14 mouse cellular contexts compared by ENCODE assay signal in genomic region chr6:6113776-6114175, GRCm38 (mm10).
DNase-seq lines count a peak whose midpoint lies in the region; ATAC-seq and TF ChIP-seq lines count a peak whose summit lies in the region.
"Had no signal": no experiment of that assay in that cellular context is flagged by ENCODE, and none has a peak within 500 bp of the region (broad histone marks: within the 10 kb centered on the region; RNA-seq: fewer than 3 reads in every experiment).

No protein-coding gene starts in this region.

- H3K27me3 ChIP-seq in forebrain, embryonic 11.5 days (ENCODE audit: control insufficient read depth, insufficient read depth, low read length), result no peaks in the 10 kb centered on the region
- H3K27me3 ChIP-seq in forebrain, embryonic 10.5 days (ENCODE audit: poor library complexity, severe bottlenecking), result no peaks in the 10 kb centered on the region
- no peaks in the 10 kb centered on the region for H3K27me3 ChIP-seq in kidney, postnatal 0 days (ENCODE audit: insufficient read depth, low read length)
- H3K27me3 ChIP-seq in kidney, embryonic 16.5 days (ENCODE audit: insufficient read depth, low read length), result no peaks in the 10 kb centered on the region
- no peaks in the 10 kb centered on the region for H3K27me3 ChIP-seq in Patski
- H3K27me3 ChIP-seq: liver, embryonic 15.5 days had no signal

- 83% methylated on average over 7 of the region's 7 CpGs for WGBS in forebrain, embryonic 11.5 days
- WGBS in forebrain, embryonic 10.5 days, result 83% methylated on average over 7 of the region's 7 CpGs
- WGBS in kidney, postnatal 0 days, result 91% methylated on average over 7 of the region's 7 CpGs
- WGBS in kidney, embryonic 16.5 days, result 86% methylated on average over 7 of the region's 7 CpGs

- no peak overlapping the region for H3K4me2 ChIP-seq in forebrain, embryonic 11.5 days (ENCODE audit: low read depth, low read length, severe bottlenecking)
- no peak overlapping the region for H3K4me2 ChIP-seq in kidney, postnatal 0 days (ENCODE audit: low read length)
- no peak overlapping the region for H3K4me2 ChIP-seq in kidney, embryonic 16.5 days (replicated peaks; ENCODE audit: low read depth, low read length)
- H3K4me2 ChIP-seq: liver, embryonic 15.5 days had no signal

- no peak overlapping the region for H3K27ac ChIP-seq in forebrain, embryonic 11.5 days (ENCODE audit: low read depth, low read length)
- no peak overlapping the region for H3K27ac ChIP-seq in forebrain, embryonic 10.5 days
- H3K27ac ChIP-seq in kidney, postnatal 0 days, result no peak overlapping the region
- no peak overlapping the region for H3K27ac ChIP-seq in kidney, embryonic 16.5 days (ENCODE audit: low read length)
- peak overlapping the region; percentile 43 for H3K27ac ChIP-seq in embryonic fibroblast, embryonic 13.5 days (ENCODE audit: insufficient read depth, low read length)
- H3K27ac ChIP-seq: liver, embryonic 15.5 days had no signal

- DNase-seq in forebrain, embryonic 11.5 days (ENCODE audit: low spot score), result peak; percentile 53
- no peak for DNase-seq in forebrain, embryonic 10.5 days (ENCODE audit: extremely low spot score, low spot score)
- no peak for DNase-seq in kidney, postnatal 0 days (ENCODE audit: low spot score)
- DNase-seq in Patski (ENCODE audit: low read depth, low spot score), result no peak
- DNase-seq in urinary bladder, postnatal 25 days (ENCODE audit: low spot score), result no peak
- DNase-seq: adrenal gland, postnatal 10 days; cerebellum, adult 2 months; kidney, postnatal 14 days; midbrain, embryonic 14.5 days; thymus, postnatal 36 days had no signal

- ATAC-seq in forebrain, embryonic 11.5 days (replicated peaks; ENCODE audit: low FRiP score), result no peak
- ATAC-seq in kidney, postnatal 0 days (replicated peaks; ENCODE audit: low FRiP score, low read depth), result no peak
- ATAC-seq in kidney, embryonic 16.5 days (ENCODE audit: low FRiP score, low TSS enrichment), result no peak
- ATAC-seq in Patski, result no peak
- no peak for ATAC-seq in cerebellum, adult (ENCODE audit: insufficient number of reproducible peaks, low FRiP score, low TSS enrichment)

- TF ChIP-seq CTCF in kidney, postnatal 0 days (IDR thresholded peaks at IDR 0.05; ENCODE audit: low read depth), result 0 out of 2 replicates have a peak, but pooled peaks have one; percentile 16
- peak; percentile 44 for TF ChIP-seq CTCF in Patski (IDR thresholded peaks at IDR 0.05)
- TF ChIP-seq CTCF in embryonic fibroblast, embryonic 13.5 days (IDR thresholded peaks at IDR 0.05; ENCODE audit: borderline replicate concordance, insufficient read depth, low read length), result no peak

- POLR2A ChIA-PET in Patski (lab: Charles Lee), result interaction anchor here (1.1 kb wide), 1 partner anchor 9 kb away, joined by 4 read pairs; no protein-coding TSS in a partner anchor

- no peaks in the 10 kb centered on the region for H3K4me1 ChIP-seq in forebrain, embryonic 11.5 days (replicated peaks; ENCODE audit: control insufficient read depth, insufficient read depth, low read length)
- peaks cover 17% of the 10 kb centered on the region for H3K4me1 ChIP-seq in forebrain, embryonic 10.5 days
- no peaks in the 10 kb centered on the region for H3K4me1 ChIP-seq in kidney, postnatal 0 days (replicated peaks; ENCODE audit: insufficient read depth, low read length)
- H3K4me1 ChIP-seq in kidney, embryonic 16.5 days (ENCODE audit: insufficient read depth, low read length), result no peaks in the 10 kb centered on the region
- H3K4me1 ChIP-seq in embryonic fibroblast, embryonic 13.5 days (ENCODE audit: control insufficient read depth, insufficient read depth, low read length), result peaks cover 18% of the 10 kb centered on the region
- H3K4me1 ChIP-seq: liver, embryonic 15.5 days had no signal

- CTCF ChIA-PET in Patski (lab: Charles Lee), result interaction anchor here (1.4 to 2.9 kb wide), 3 partner anchors 9 to 56 kb away, joined by 3 to 8 read pairs (median 4); no protein-coding TSS in a partner anchor

- TF ChIP-seq POLR2A in embryonic fibroblast, embryonic 13.5 days (IDR thresholded peaks at IDR 0.05; ENCODE audit: low read depth, low read length), result no peak

- H3K36me3 ChIP-seq in forebrain, embryonic 11.5 days (ENCODE audit: control insufficient read depth, insufficient read depth, low read length), result no peaks in the 10 kb centered on the region
- H3K36me3 ChIP-seq in forebrain, embryonic 10.5 days (replicated peaks), result peaks cover 54% of the 10 kb centered on the region
- H3K36me3 ChIP-seq in kidney, postnatal 0 days (ENCODE audit: insufficient read depth, low read length), result 0 out of 2 replicates have a peak, but pooled peaks cover 3% of the 10 kb centered on the region
- peaks cover 19% of the 10 kb centered on the region; the same call in 1 of the 2 replicates for H3K36me3 ChIP-seq in kidney, embryonic 16.5 days (ENCODE audit: insufficient read depth, low read length)

- H3K9me3 ChIP-seq in forebrain, embryonic 11.5 days (ENCODE audit: control insufficient read depth, low read length), result no peaks in the 10 kb centered on the region
- H3K9me3 ChIP-seq in forebrain, embryonic 10.5 days, result no peaks in the 10 kb centered on the region
- H3K9me3 ChIP-seq in kidney, postnatal 0 days (replicated peaks; ENCODE audit: low read length), result no peaks in the 10 kb centered on the region
- no peaks in the 10 kb centered on the region for H3K9me3 ChIP-seq in kidney, embryonic 16.5 days (ENCODE audit: low read length)
- H3K9me3 ChIP-seq: liver, embryonic 15.5 days had no signal

- in situ Hi-C loops in Patski (cut with MboI; ENCODE audit: low pct_unique_long_range_greater_than_20kb), result no loop called here

- no peak overlapping the region for H3K4me3 ChIP-seq in forebrain, embryonic 11.5 days (ENCODE audit: low read depth, low read length)
- no peak overlapping the region for H3K4me3 ChIP-seq in forebrain, embryonic 10.5 days
- no peak overlapping the region for H3K4me3 ChIP-seq in kidney, postnatal 0 days (replicated peaks; ENCODE audit: low read depth, low read length)
- H3K4me3 ChIP-seq in kidney, embryonic 16.5 days (ENCODE audit: low read length), result no peak overlapping the region
- no peak overlapping the region for H3K4me3 ChIP-seq in embryonic fibroblast, embryonic 13.5 days (ENCODE audit: insufficient read depth, low read length)
- H3K4me3 ChIP-seq: liver, embryonic 15.5 days had no signal

- no peak overlapping the region for H3K9ac ChIP-seq in forebrain, embryonic 11.5 days (ENCODE audit: low read length)
- H3K9ac ChIP-seq in kidney, postnatal 0 days (ENCODE audit: low read depth, low read length), result no peak overlapping the region
- H3K9ac ChIP-seq in kidney, embryonic 16.5 days (replicated peaks; ENCODE audit: low read length), result no peak overlapping the region
- H3K9ac ChIP-seq: liver, embryonic 15.5 days had no signal
